Mouse (Mus musculus) cerebellum, adult 2 months (tissue): ENCODE measurements around the gene Lrba.

Source experiments
- CTCF ChIP-seq: fragments of 200-500 bp; IDR thresholded peaks from 2 replicates; pipeline ENCODE4 v1.5.1; 2011; ENCODE audit warnings: low read depth, mild to moderate bottlenecking, control low read depth, low read length, moderate library complexity, borderline replicate concordance; ENCODE audit not compliant: insufficient read depth
- POLR2A ChIP-seq: fragments of 200-500 bp; IDR thresholded peaks from 2 replicates; pipeline ENCODE4 v1.6.1; 2011; ENCODE audit warnings: low read length, control low read depth, borderline replicate concordance; ENCODE audit not compliant: insufficient read depth

DNA sequence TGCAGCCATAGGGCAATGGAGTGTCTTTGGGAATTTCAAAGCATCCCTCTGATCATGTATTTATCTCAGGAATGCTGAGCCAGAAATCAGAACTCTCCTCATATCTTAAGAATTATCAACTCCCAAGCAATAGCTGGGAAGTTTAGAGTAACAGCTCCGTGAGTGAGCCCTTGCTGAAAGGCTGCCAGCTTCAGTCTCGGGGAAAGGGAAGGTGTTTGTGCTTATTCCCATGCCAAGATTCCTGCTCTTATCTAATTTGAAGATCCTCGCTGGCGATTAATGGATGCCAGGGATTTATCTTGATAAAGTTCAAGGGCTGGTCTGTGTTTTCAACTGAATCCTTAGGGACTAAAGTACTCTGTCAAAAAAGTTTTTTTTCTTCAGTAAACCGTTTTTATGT, 138.0 kb downstream of the Lrba start:
- TF ChIP-seq CTCF (no peak), POLR2A (no peak)
